In the genomic region with DNA sequence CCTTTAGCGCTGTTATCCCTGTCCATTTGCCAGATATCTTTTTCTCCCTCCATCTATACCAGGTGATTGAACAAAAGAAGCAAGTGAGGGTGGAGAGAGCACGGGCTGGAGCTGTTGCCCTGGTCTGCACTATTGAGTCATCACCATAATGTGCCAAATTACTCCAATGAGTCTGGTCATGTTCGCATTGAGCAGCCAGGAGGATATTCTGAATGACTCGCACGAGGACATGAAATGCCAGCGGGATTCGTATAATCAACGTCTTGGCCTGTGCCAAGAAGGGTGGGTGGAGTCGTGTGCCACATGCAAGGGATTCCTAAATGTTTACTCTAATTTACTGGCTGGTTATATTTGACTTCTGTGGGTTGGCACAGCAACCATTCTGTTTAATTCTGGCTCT, we compare ENCODE assay signal across 12 mouse cellular contexts.
DNase-seq lines count a peak whose midpoint lies in the region; ATAC-seq and TF ChIP-seq lines count a peak whose summit lies in the region.
"Had no signal": no experiment of that assay in that cellular context is flagged by ENCODE, and none has a peak within 500 bp of the region (broad histone marks: within the 10 kb centered on the region; RNA-seq: fewer than 3 reads in every experiment).

No protein-coding gene starts in this region.

- no peaks in the 10 kb centered on the region for H3K9me3 ChIP-seq in embryonic facial prominence, embryonic 14.5 days (ENCODE audit: control insufficient read depth, low read length)
- no peaks in the 10 kb centered on the region for H3K9me3 ChIP-seq in embryonic facial prominence, embryonic 10.5 days
- no peaks in the 10 kb centered on the region for H3K9me3 ChIP-seq in lung, postnatal 0 days (ENCODE audit: low read length)
- H3K9me3 ChIP-seq: neural tube, embryonic 15.5 days had no signal

- WGBS in embryonic facial prominence, embryonic 14.5 days = 59% methylated on average over 9 of the region's 9 CpGs
- 92% methylated on average over 9 of the region's 9 CpGs for WGBS in embryonic facial prominence, embryonic 10.5 days
- WGBS in lung, postnatal 0 days = 58% methylated on average over 9 of the region's 9 CpGs
- 25% methylated on average over 9 of the region's 9 CpGs for WGBS in large intestine, adult 2 months

- no peak for TF ChIP-seq CTCF in lung, postnatal 0 days (IDR thresholded peaks at IDR 0.05)

- no peak overlapping the region for H3K27ac ChIP-seq in embryonic facial prominence, embryonic 14.5 days (replicated peaks; ENCODE audit: low read depth, low read length)
- H3K27ac ChIP-seq in embryonic facial prominence, embryonic 10.5 days (replicated peaks) = no peak overlapping the region
- H3K27ac ChIP-seq in lung, postnatal 0 days (ENCODE audit: low read length) = no peak overlapping the region
- H3K27ac ChIP-seq: neural tube, embryonic 15.5 days had no signal

- H3K36me3 ChIP-seq in embryonic facial prominence, embryonic 14.5 days (ENCODE audit: control insufficient read depth, insufficient read depth, low read length) = no peaks in the 10 kb centered on the region
- H3K36me3 ChIP-seq in embryonic facial prominence, embryonic 10.5 days (replicated peaks) = no peaks in the 10 kb centered on the region
- H3K36me3 ChIP-seq in lung, postnatal 0 days (ENCODE audit: insufficient read depth, low read length) = no peaks in the 10 kb centered on the region
- H3K36me3 ChIP-seq: neural tube, embryonic 15.5 days had no signal

- no peaks in the 10 kb centered on the region for H3K4me1 ChIP-seq in embryonic facial prominence, embryonic 14.5 days (ENCODE audit: control insufficient read depth, insufficient read depth, low read length)
- H3K4me1 ChIP-seq in embryonic facial prominence, embryonic 10.5 days = no peaks in the 10 kb centered on the region
- H3K4me1 ChIP-seq in lung, postnatal 0 days (ENCODE audit: insufficient read depth, low read depth, low read length) = no peaks in the 10 kb centered on the region
- H3K4me1 ChIP-seq: neural tube, embryonic 15.5 days had no signal

- peak; percentile 33; the same call in 1 of the 2 replicates for ATAC-seq in embryonic facial prominence, embryonic 14.5 days (ENCODE audit: low read depth)
- ATAC-seq in lung, postnatal 0 days = no peak

- H3K4me3 ChIP-seq in embryonic facial prominence, embryonic 14.5 days (ENCODE audit: low read depth, low read length) = no peak overlapping the region
- H3K4me3 ChIP-seq in embryonic facial prominence, embryonic 10.5 days = no peak overlapping the region
- no peak overlapping the region for H3K4me3 ChIP-seq in lung, postnatal 0 days (ENCODE audit: low read depth, low read length)
- H3K4me3 ChIP-seq: neural tube, embryonic 15.5 days had no signal

- no peak overlapping the region for H3K4me2 ChIP-seq in embryonic facial prominence, embryonic 14.5 days (ENCODE audit: low read depth, low read length)
- H3K4me2 ChIP-seq in lung, postnatal 0 days (replicated peaks; ENCODE audit: low read depth, low read length) = no peak overlapping the region
- H3K4me2 ChIP-seq: liver, embryonic 11.5 days; neural tube, embryonic 15.5 days had no signal

- TF ChIP-seq EP300 in lung, postnatal 0 days (IDR thresholded peaks at IDR 0.05) = no peak

- DNase-seq in embryonic facial prominence, embryonic 14.5 days (ENCODE audit: low spot score) = peak; percentile 70
- no peak for DNase-seq in embryonic facial prominence, embryonic 10.5 days (ENCODE audit: low spot score)
- peak; percentile 26 for DNase-seq in lung, postnatal 0 days (ENCODE audit: low spot score)
- no peak for DNase-seq in lung, adult 18-20 months
- peak; percentile 3 for DNase-seq in NIH3T3 (ENCODE audit: low read depth)
- DNase-seq in large intestine, adult 2 months (ENCODE audit: low read depth, low spot score) = peak; percentile 59
- no peak for DNase-seq in ovary, postnatal 36 days (ENCODE audit: low spot score)
- DNase-seq: gastrocnemius, postnatal 10 days; kidney, adult 18-20 months; kidney, postnatal 4 days had no signal

- no peaks in the 10 kb centered on the region for H3K27me3 ChIP-seq in embryonic facial prominence, embryonic 14.5 days (replicated peaks; ENCODE audit: control insufficient read depth, insufficient read depth, low read length)
- H3K27me3 ChIP-seq in embryonic facial prominence, embryonic 10.5 days (replicated peaks; ENCODE audit: low read depth, poor library complexity, severe bottlenecking) = no peaks in the 10 kb centered on the region
- no peaks in the 10 kb centered on the region for H3K27me3 ChIP-seq in lung, postnatal 0 days (replicated peaks; ENCODE audit: insufficient read depth, low read length)
- H3K27me3 ChIP-seq: neural tube, embryonic 15.5 days had no signal

- H3K9ac ChIP-seq in embryonic facial prominence, embryonic 14.5 days (ENCODE audit: low read depth, low read length) = no peak overlapping the region
- no peak overlapping the region for H3K9ac ChIP-seq in lung, postnatal 0 days (replicated peaks; ENCODE audit: low read depth)
- H3K9ac ChIP-seq: neural tube, embryonic 15.5 days had no signal

Comparison
In these comparisons a context has a peak if more than half of its experiments do, and no peak if none do; other contexts are left out.
1. DNase-seq: peak in embryonic facial prominence, embryonic 14.5 days (single experiment), lung, postnatal 0 days (single experiment), NIH3T3 (single experiment) and large intestine, adult 2 months (single experiment); none in embryonic facial prominence, embryonic 10.5 days (single experiment), lung, adult 18-20 months (0 of 2) and ovary, postnatal 36 days (single experiment).